Mouse (Mus musculus) heart, postnatal 36 days (tissue): Measurements from ENCODE around the gene Zranb3. TPM values are rescaled to one million over a fixed set of nuclear protein-coding genes. Genes with fewer than 3 reads are reported as not detected.
A peak's percentile ranks its signal among the peaks of the same experiment; 100 is the strongest.
"Not testable (repeated sequence)": the region's sequence is repeated elsewhere in the genome, so short reads cannot be mapped to it uniquely, and the experiment has no call there.

Source experiments
- DNase-seq, 2 experiments: peaks; one replicate each; pipeline ENCODE4 v3.0.0; 2021 to 2022
- intact Hi-C: fragments of 180-260 bp; cut with DNase I; formaldehyde crosslinking; loops from one replicate; pipeline ENCODE4 v1.15.1; 2025
- total RNA-seq, 2 experiments: library from RNA; stranded (reverse); gene quantifications; 2 replicates each; pipeline ENCODE4 v1.2.3; 2021

The Zranb3 gene
- total RNA-seq, result 1 to 10 TPM; 4.7 to 5.1 TPM

- DNase-seq, result peak; percentile 91 to 94
- intact Hi-C loops, result loop anchor here (5.0 kb wide), 1 partner anchor 139 kb away; the partner anchor contains the start of gene Ubxn4
Measured at GRCm38 (mm10) chr1:128102641-128103461, at the start of gene Zranb3, which contains the start of gene R3hdm1. TSS of gene Zranb3 (minus strand) at chr1:128103047. TSS of gene R3hdm1 (plus strand) at chr1:128103301.

- no peak for DNase-seq
- intact Hi-C loops, result loop anchor here (2.0 to 5.0 kb wide), 3 partner anchors 213 to 644 kb away; no protein-coding TSS in a partner anchor
Measured at GRCm38 (mm10) chr1:128141737-128142136, 38.9 kb upstream of the Zranb3 start.

GRCm38 (mm10) chr1:128141039-128141438, 38.2 kb upstream of the Zranb3 start:
- intact Hi-C loops, result loop anchor here (2.0 to 5.0 kb wide), 3 partner anchors 212 to 644 kb away; no protein-coding TSS in a partner anchor

GRCm38 (mm10) chr1:128136222-128136621, 33.4 kb upstream of the Zranb3 start:
- intact Hi-C loops, DNase-seq: not testable (repeated sequence)

More at GRCm38 (mm10) chr1:128141039-128141438, 38.2 kb upstream of the Zranb3 start:
- DNase-seq, result no peak

GRCm38 (mm10) chr1:128120913-128121627, 18.2 kb upstream of the Zranb3 start:
- no peak for DNase-seq
- intact Hi-C loops, result no loop called here

- DNase-seq, result no peak
Measured at GRCm38 (mm10) chr1:128103520-128104088, 757 bp upstream of the Zranb3 start.

GRCm38 (mm10) chr1:128102251-128102640, 601 bp downstream of the Zranb3 start:
- intact Hi-C loops, result loop anchor here (5.0 kb wide), 1 partner anchor 140 kb away; the partner anchor contains the start of gene Ubxn4
- DNase-seq, result peak; percentile 50 to 75

More at GRCm38 (mm10) chr1:128103520-128104088, 757 bp upstream of the Zranb3 start:
- intact Hi-C loops, result loop anchor here (2.0 to 5.0 kb wide), 2 partner anchors 139 to 331 kb away; partner anchors contain the start of gene Ubxn4

- intact Hi-C loops, result no loop called here
- DNase-seq, result no peak
Measured at GRCm38 (mm10) chr1:128098309-128098708, 4.5 kb downstream of the Zranb3 start.

GRCm38 (mm10) chr1:128094686-128095085, 8.2 kb downstream of the Zranb3 start:
- no peak for DNase-seq

GRCm38 (mm10) chr1:128082800-128083199, 20.0 kb downstream of the Zranb3 start:
- intact Hi-C loops, result no loop called here
- peak in 1 of 2 experiments; percentile 9 for DNase-seq

More at GRCm38 (mm10) chr1:128094686-128095085, 8.2 kb downstream of the Zranb3 start:
- intact Hi-C loops, result no loop called here

- no peak for DNase-seq
- intact Hi-C loops, result no loop called here
Measured at GRCm38 (mm10) chr1:128081873-128082272, 21.0 kb downstream of the Zranb3 start.

- intact Hi-C loops, result no loop called here
- peak; percentile 46 to 64 for DNase-seq
Measured at GRCm38 (mm10) chr1:128080936-128081696, 21.7 kb downstream of the Zranb3 start.

- intact Hi-C loops, result no loop called here
- DNase-seq, result no peak
Measured at GRCm38 (mm10) chr1:128078646-128079045, 24.2 kb downstream of the Zranb3 start.

GRCm38 (mm10) chr1:128077788-128078187, 25.1 kb downstream of the Zranb3 start:
- intact Hi-C loops, result no loop called here
- DNase-seq, result no peak

- intact Hi-C loops, result no loop called here
- DNase-seq, result no peak
Measured at GRCm38 (mm10) chr1:128076791-128077479, 25.9 kb downstream of the Zranb3 start.

- intact Hi-C loops, result no loop called here
- DNase-seq, result no peak
Measured at GRCm38 (mm10) chr1:128073051-128073450, 29.8 kb downstream of the Zranb3 start.

- intact Hi-C loops, result no loop called here
- no peak for DNase-seq
Measured at GRCm38 (mm10) chr1:128070003-128070402, 32.8 kb downstream of the Zranb3 start.

- DNase-seq, result no peak
- intact Hi-C loops, result no loop called here
Measured at GRCm38 (mm10) chr1:128068945-128069397, 33.9 kb downstream of the Zranb3 start.

GRCm38 (mm10) chr1:128064716-128065115, 38.1 kb downstream of the Zranb3 start:
- intact Hi-C loops, result no loop called here
- DNase-seq, result no peak
